Mouse (Mus musculus): ENCODE results near the gene Man1b1. TPM values are rescaled to one million over a fixed set of nuclear protein-coding genes. Genes with fewer than 3 reads are reported as not detected.
A peak's percentile ranks its signal among the peaks of the same experiment; 100 is the strongest.

Gene Man1b1
- total and polyA plus RNA-seq, 2 experiments from 2014 or later = 19.5 to 41.2 TPM

GRCm38 (mm10) chr2:25311491-25311891 lies 20.6 kb upstream of the Man1b1 start:
- TF ChIP-seq EP300 (IDR thresholded peaks at IDR 0.05; ENCODE audit: low read depth) = no peak
- TF ChIP-seq CTCF (IDR thresholded peaks at IDR 0.05; ENCODE audit: low read depth) = no peak
- Histone ChIP-seq H3K9ac (replicated peaks; ENCODE audit: low read depth, low read length) (no peak overlapping the region), H3K4me1 (ENCODE audit: control insufficient read depth, insufficient read depth) (no peaks in the 10 kb centered on the region), H3K27ac (ENCODE audit: low read depth) (no peak overlapping the region), H3K27me3 (ENCODE audit: control insufficient read depth, insufficient read depth, low read length) (peaks cover 51% of the 10 kb centered on the region), H3K4me2 (ENCODE audit: low read depth, low read length) (no peak overlapping the region), H3K4me3 (ENCODE audit: low read depth, low read length) (no peak overlapping the region), H3K36me3 (replicated peaks; ENCODE audit: control insufficient read depth, insufficient read depth, low read length) (no peaks in the 10 kb centered on the region), H3K9me3 (replicated peaks; ENCODE audit: control insufficient read depth, low read length) (no peaks in the 10 kb centered on the region)
- ATAC-seq (ENCODE audit: insufficient read depth, low read depth) (no peak), DNase-seq (ENCODE audit: low spot score) (no peak)
- 8% methylated on average over 11 of the region's 11 CpGs for WGBS

GRCm38 (mm10) chr2:25318119-25318966 lies 13.8 kb upstream of the Man1b1 start:
- H3K4me2 ChIP-seq (ENCODE audit: low read depth, low read length) = peak overlapping the region; percentile 46
- 4% methylated on average over 23 of the region's 31 CpGs for WGBS
- H3K27me3 ChIP-seq (ENCODE audit: control insufficient read depth, insufficient read depth, low read length) = peaks cover 46% of the 10 kb centered on the region
- H3K9ac ChIP-seq (replicated peaks; ENCODE audit: low read depth, low read length) = no peak overlapping the region
- ATAC-seq (ENCODE audit: insufficient read depth, low read depth) = no peak
- TF ChIP-seq EP300 (IDR thresholded peaks at IDR 0.05; ENCODE audit: low read depth) = no peak
- no peak for TF ChIP-seq CTCF (IDR thresholded peaks at IDR 0.05; ENCODE audit: low read depth)
- no peaks in the 10 kb centered on the region for H3K36me3 ChIP-seq (replicated peaks; ENCODE audit: control insufficient read depth, insufficient read depth, low read length)
- no peaks in the 10 kb centered on the region for H3K4me1 ChIP-seq (ENCODE audit: control insufficient read depth, insufficient read depth)
- no peaks in the 10 kb centered on the region for H3K9me3 ChIP-seq (replicated peaks; ENCODE audit: control insufficient read depth, low read length)
- H3K4me3 ChIP-seq (ENCODE audit: low read depth, low read length) = peak overlapping the region; percentile 25
- no peak for DNase-seq (ENCODE audit: low spot score)
- no peak overlapping the region for H3K27ac ChIP-seq (ENCODE audit: low read depth)

GRCm38 (mm10) chr2:25318971-25319773 lies 13.0 kb upstream of the Man1b1 start, which contains the start of gene Grin1:
Gene Grin1 (minus strand): TSS chr2:25319187.
- H3K9me3 ChIP-seq (replicated peaks; ENCODE audit: control insufficient read depth, low read length) = no peaks in the 10 kb centered on the region

GRCm38 (mm10) chr2:25320084-25320483 lies 12.1 kb upstream of the Man1b1 start:
- Histone ChIP-seq H3K36me3 (replicated peaks; ENCODE audit: control insufficient read depth, insufficient read depth, low read length) (no peaks in the 10 kb centered on the region), H3K27me3 (ENCODE audit: control insufficient read depth, insufficient read depth, low read length) (peaks cover 41% of the 10 kb centered on the region), H3K9ac (replicated peaks; ENCODE audit: low read depth, low read length) (no peak overlapping the region), H3K27ac (ENCODE audit: low read depth) (no peak overlapping the region), H3K4me2 (ENCODE audit: low read depth, low read length) (no peak overlapping the region), H3K4me1 (ENCODE audit: control insufficient read depth, insufficient read depth) (no peaks in the 10 kb centered on the region), H3K4me3 (ENCODE audit: low read depth, low read length) (no peak overlapping the region), H3K9me3 (replicated peaks; ENCODE audit: control insufficient read depth, low read length) (no peaks in the 10 kb centered on the region)
- no peak for TF ChIP-seq CTCF (IDR thresholded peaks at IDR 0.05; ENCODE audit: low read depth)
- no peak for TF ChIP-seq EP300 (IDR thresholded peaks at IDR 0.05; ENCODE audit: low read depth)
- WGBS = 33% methylated on average over 2 of the region's 2 CpGs
- no peak for DNase-seq (ENCODE audit: low spot score)
- no peak for ATAC-seq (ENCODE audit: insufficient read depth, low read depth)

More at GRCm38 (mm10) chr2:25318971-25319773, 13.0 kb upstream of the Man1b1 start, which contains the start of gene Grin1:
- ATAC-seq (ENCODE audit: insufficient read depth, low read depth) = peak; percentile 49
- Histone ChIP-seq H3K4me1 (ENCODE audit: control insufficient read depth, insufficient read depth) (no peaks in the 10 kb centered on the region), H3K36me3 (replicated peaks; ENCODE audit: control insufficient read depth, insufficient read depth, low read length) (no peaks in the 10 kb centered on the region), H3K4me3 (ENCODE audit: low read depth, low read length) (peak within 1 kb of the TSS; percentile 25), H3K9ac (replicated peaks; ENCODE audit: low read depth, low read length) (no peak within 1 kb of the TSS), H3K27ac (ENCODE audit: low read depth) (no peak within 1 kb of the TSS), H3K4me2 (ENCODE audit: low read depth, low read length) (peak within 1 kb of the TSS; percentile 46), H3K27me3 (ENCODE audit: control insufficient read depth, insufficient read depth, low read length) (peaks cover 41% of the 10 kb centered on the region)
- TF ChIP-seq EP300 (IDR thresholded peaks at IDR 0.05; ENCODE audit: low read depth) (no peak), CTCF (IDR thresholded peaks at IDR 0.05; ENCODE audit: low read depth) (no peak)
- peak; percentile 18 for DNase-seq (ENCODE audit: low spot score)
- WGBS = 9% methylated on average over 58 of the region's 58 CpGs

GRCm38 (mm10) chr2:25326036-25326435 lies 6.1 kb upstream of the Man1b1 start:
- Histone ChIP-seq H3K36me3 (replicated peaks; ENCODE audit: control insufficient read depth, insufficient read depth, low read length) (no peaks in the 10 kb centered on the region), H3K4me2 (ENCODE audit: low read depth, low read length) (no peak overlapping the region), H3K27me3 (ENCODE audit: control insufficient read depth, insufficient read depth, low read length) (0 out of 2 replicates have a peak, but pooled peaks cover 2% of the 10 kb centered on the region), H3K27ac (ENCODE audit: low read depth) (no peak overlapping the region), H3K9me3 (replicated peaks; ENCODE audit: control insufficient read depth, low read length) (no peaks in the 10 kb centered on the region), H3K9ac (replicated peaks; ENCODE audit: low read depth, low read length) (no peak overlapping the region), H3K4me3 (ENCODE audit: low read depth, low read length) (no peak overlapping the region), H3K4me1 (ENCODE audit: control insufficient read depth, insufficient read depth) (no peaks in the 10 kb centered on the region)
- 69% methylated on average over 2 of the region's 2 CpGs for WGBS
- DNase-seq (ENCODE audit: low spot score) (no peak), ATAC-seq (ENCODE audit: insufficient read depth, low read depth) (no peak)
- TF ChIP-seq EP300 (IDR thresholded peaks at IDR 0.05; ENCODE audit: low read depth) (no peak), CTCF (IDR thresholded peaks at IDR 0.05; ENCODE audit: low read depth) (no peak)
